In the genomic region with DNA sequence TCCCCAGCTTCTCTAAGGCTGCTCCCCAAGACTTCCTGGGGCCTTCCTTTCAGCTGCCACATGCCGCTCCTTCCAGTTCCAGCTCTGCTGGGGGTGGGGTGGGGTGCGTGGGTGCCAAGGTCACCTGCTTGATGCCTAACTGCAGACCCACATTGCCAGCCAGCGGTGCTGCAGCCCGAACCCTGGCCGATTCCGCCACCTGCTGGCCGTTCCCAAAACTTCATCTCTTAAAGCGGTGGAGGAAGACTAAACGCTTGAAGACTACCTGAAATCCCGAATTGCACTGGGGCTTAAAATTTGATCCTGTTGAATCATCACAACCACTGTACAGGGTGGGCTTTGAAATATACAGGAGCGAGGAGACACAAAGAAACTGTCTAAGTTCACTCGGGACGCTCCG, we compare ENCODE assay signal across 8 mouse cellular contexts. TPM values are rescaled to one million over a fixed set of nuclear protein-coding genes. Genes with fewer than 3 reads are reported as not detected.
A peak's percentile ranks its signal among the peaks of the same experiment; 100 is the strongest.
DNase-seq lines count a peak whose midpoint lies in the region; ATAC-seq and TF ChIP-seq lines count a peak whose summit lies in the region.

No protein-coding gene starts in this region.

- TF ChIP-seq EP300 in stomach, postnatal 0 days (optimal IDR thresholded peaks at IDR 0.05) = no peak

- WGBS in embryonic facial prominence, embryonic 13.5 days = 1% methylated on average over 14 of the region's 14 CpGs
- WGBS in liver, adult 2 months = 2% methylated on average over 14 of the region's 14 CpGs
- whole genome bisulfite sequencing in stomach, postnatal 0 days = 2% methylated on average over 14 of the region's 14 CpGs

- peak; percentile 85 for TF ChIP-seq CTCF in liver, adult 2 months (IDR thresholded peaks at IDR 0.05; ENCODE audit: low read depth, low read length)
- TF ChIP-seq CTCF in stomach, postnatal 0 days (IDR thresholded peaks at IDR 0.05; ENCODE audit: low read depth) = peak; percentile 86

- no peaks in the 10 kb centered on the region for H3K36me3 ChIP-seq in embryonic facial prominence, embryonic 13.5 days
- H3K36me3 ChIP-seq in liver, adult 2 months (ENCODE audit: control insufficient read depth, insufficient read depth, low read length) = no peaks in the 10 kb centered on the region
- H3K36me3 ChIP-seq in stomach, postnatal 0 days (ENCODE audit: control insufficient read depth, insufficient read depth, low read length) = no peaks in the 10 kb centered on the region

- no peaks in the 10 kb centered on the region for H3K9me3 ChIP-seq in embryonic facial prominence, embryonic 13.5 days
- H3K9me3 ChIP-seq in stomach, postnatal 0 days (ENCODE audit: control insufficient read depth, low read length) = no peaks in the 10 kb centered on the region

- no peak for ATAC-seq in embryonic facial prominence, embryonic 13.5 days (ENCODE audit: insufficient number of reproducible peaks, insufficient read depth, low FRiP score, low TSS enrichment, low read depth)
- ATAC-seq in stomach, postnatal 0 days (ENCODE audit: low FRiP score, low TSS enrichment) = no peak

- peaks cover 87% of the 10 kb centered on the region for H3K27me3 ChIP-seq in embryonic facial prominence, embryonic 13.5 days
- H3K27me3 ChIP-seq in liver, adult 2 months (ENCODE audit: control insufficient read depth, insufficient read depth, low read length) = peaks cover 23% of the 10 kb centered on the region
- H3K27me3 ChIP-seq in stomach, postnatal 0 days (ENCODE audit: control insufficient read depth, insufficient read depth, low read length) = no peaks in the 10 kb centered on the region

- no peak overlapping the region for H3K27ac ChIP-seq in embryonic facial prominence, embryonic 13.5 days
- H3K27ac ChIP-seq in liver, adult 2 months (replicated peaks; ENCODE audit: insufficient read depth, low read depth, low read length) = no peak overlapping the region
- no peak overlapping the region for H3K27ac ChIP-seq in stomach, postnatal 0 days (replicated peaks)

- TF ChIP-seq POLR2A in liver, adult 2 months (IDR thresholded peaks at IDR 0.05; ENCODE audit: extremely low read depth, insufficient read depth, low read length) = no peak

- peak overlapping the region; percentile 44 for H3K4me2 ChIP-seq in embryonic facial prominence, embryonic 13.5 days
- H3K4me2 ChIP-seq in stomach, postnatal 0 days (replicated peaks; ENCODE audit: low read depth) = peak overlapping the region; percentile 38; the same call in 1 of the 2 replicates

- H3K9ac ChIP-seq in embryonic facial prominence, embryonic 13.5 days = no peak overlapping the region
- H3K9ac ChIP-seq in liver, adult 2 months (ENCODE audit: low read depth, low read length) = no peak overlapping the region
- no peak overlapping the region for H3K9ac ChIP-seq in stomach, postnatal 0 days (ENCODE audit: low read length)

- DNase-seq in A20 (ENCODE audit: low read depth, low spot score) = peak; percentile 85
- DNase-seq in adrenal gland, postnatal 14 days = peak; percentile 87
- DNase-seq in heart, adult 9 months (ENCODE audit: low spot score in 2 of 2) = peak; percentile 44 to 64
- peak; percentile 78 to 89 for DNase-seq in kidney, adult 8-10 months
- DNase-seq in liver, adult 2 months (ENCODE audit: extremely low read depth, low read depth, low spot score) = peak; percentile 41
- DNase-seq in naive thymus-derived CD4-positive, alpha-beta T cell, adult 2 months (ENCODE audit: low read depth) = peak; percentile 83
- peak; percentile 85 for DNase-seq in stomach, postnatal 0 days (ENCODE audit: low spot score)

- H3K4me1 ChIP-seq in embryonic facial prominence, embryonic 13.5 days = peaks cover 29% of the 10 kb centered on the region
- no peaks in the 10 kb centered on the region; the same call in 1 of the 2 replicates for H3K4me1 ChIP-seq in liver, adult 2 months (ENCODE audit: control insufficient read depth, insufficient read depth, low read length)
- peaks cover 4% of the 10 kb centered on the region; the same call in 1 of the 2 replicates for H3K4me1 ChIP-seq in stomach, postnatal 0 days (replicated peaks; ENCODE audit: control insufficient read depth, insufficient read depth)

- no peaks in the 10 kb centered on the region for H3K79me2 ChIP-seq in liver, adult 2 months (ENCODE audit: control insufficient read depth, insufficient read depth, low read length)

- 0 out of 2 replicates have a peak overlapping the region, but pooled peaks have one; percentile 18 for H3K4me3 ChIP-seq in embryonic facial prominence, embryonic 13.5 days
- H3K4me3 ChIP-seq in liver, adult 2 months (ENCODE audit: insufficient read depth, low read depth, low read length) = no peak overlapping the region
- no peak overlapping the region for H3K4me3 ChIP-seq in stomach, postnatal 0 days (ENCODE audit: low read depth, low read length)

RNA-seq across cellular contexts. Expression of gene Ppp1r1b, which starts 3.0 kb away (rescaled TPM):
- 0.63 and 0.68 TPM in 2 replicates for total RNA-seq in adrenal gland, postnatal 14 days (2021)
- 1.2 and 2.0 TPM in 2 replicates for polyA plus RNA-seq in embryonic facial prominence, embryonic 13.5 days (2015; fragmentation: Nextera tagmentation; extraction: Ambion mirVana)
- total RNA-seq in liver, adult 2 months (2014; rRNA removed) = 0.55 and 0.87 TPM in 2 replicates
- 2.8 and 4.3 TPM in 2 replicates for polyA plus RNA-seq in liver, adult 2 months (2012; rRNA removed)
- polyA plus RNA-seq in stomach, postnatal 0 days (2015; fragmentation: Nextera tagmentation; extraction: Ambion mirVana) = 6.9 and 7.0 TPM in 2 replicates

RNA-seq across cellular contexts. Expression of gene Stard3, which starts 12.9 kb away (rescaled TPM):
- 21.5 and 22.7 TPM in 2 replicates for total RNA-seq in adrenal gland, postnatal 14 days (2021)
- polyA plus RNA-seq in embryonic facial prominence, embryonic 13.5 days (2015; fragmentation: Nextera tagmentation; extraction: Ambion mirVana) = 38.3 and 42.3 TPM in 2 replicates
- 11.9 and 17.2 TPM in 2 replicates for total RNA-seq in liver, adult 2 months (2014; rRNA removed)
- 30.0 and 41.1 TPM in 2 replicates for polyA plus RNA-seq in liver, adult 2 months (2012; rRNA removed)
- polyA plus RNA-seq in stomach, postnatal 0 days (2015; fragmentation: Nextera tagmentation; extraction: Ambion mirVana) = 24.9 TPM in 2 replicates

RNA-seq across cellular contexts. Expression of gene Neurod2, which starts 15.8 kb away (rescaled TPM):
- total RNA-seq in adrenal gland, postnatal 14 days (2021) = 0.15 TPM in 1 of 2 replicates, not detected in the other
- polyA plus RNA-seq in embryonic facial prominence, embryonic 13.5 days (2015; fragmentation: Nextera tagmentation; extraction: Ambion mirVana) = 0.17 and 0.48 TPM in 2 replicates
- total RNA-seq in liver, adult 2 months (2014; rRNA removed) = not detected in 2 replicates
- not detected in 2 replicates for polyA plus RNA-seq in liver, adult 2 months (2012; rRNA removed)
- 0.02 and 0.08 TPM in 2 replicates for polyA plus RNA-seq in stomach, postnatal 0 days (2015; fragmentation: Nextera tagmentation; extraction: Ambion mirVana)

RNA-seq across cellular contexts. Expression of gene Tcap, which starts 38.4 kb away (rescaled TPM):
- total RNA-seq in adrenal gland, postnatal 14 days (2021) = 0.48 and 0.53 TPM in 2 replicates
- polyA plus RNA-seq in embryonic facial prominence, embryonic 13.5 days (2015; fragmentation: Nextera tagmentation; extraction: Ambion mirVana) = 0.89 and 1.1 TPM in 2 replicates
- 3.5 TPM in 1 of 2 replicates, not detected in the other for total RNA-seq in liver, adult 2 months (2014; rRNA removed)
- polyA plus RNA-seq in liver, adult 2 months (2012; rRNA removed) = 0.10 and 0.16 TPM in 2 replicates
- polyA plus RNA-seq in stomach, postnatal 0 days (2015; fragmentation: Nextera tagmentation; extraction: Ambion mirVana) = 0.13 and 0.38 TPM in 2 replicates

RNA-seq across cellular contexts. Expression of gene Pnmt, which starts 41.0 kb away (rescaled TPM):
- total RNA-seq in adrenal gland, postnatal 14 days (2021) = 687 and 769 TPM in 2 replicates
- 0.45 and 1.3 TPM in 2 replicates for polyA plus RNA-seq in embryonic facial prominence, embryonic 13.5 days (2015; fragmentation: Nextera tagmentation; extraction: Ambion mirVana)
- total RNA-seq in liver, adult 2 months (2014; rRNA removed) = 1.7 TPM in 1 of 2 replicates, not detected in the other
- polyA plus RNA-seq in liver, adult 2 months (2012; rRNA removed) = not detected in 2 replicates
- not detected in 2 replicates for polyA plus RNA-seq in stomach, postnatal 0 days (2015; fragmentation: Nextera tagmentation; extraction: Ambion mirVana)
